Mouse (Mus musculus): Measurements from ENCODE around the gene Slc9a3r2. TPM values are rescaled to one million over a fixed set of nuclear protein-coding genes. Genes with fewer than 3 reads are reported as not detected.

Slc9a3r2 gene
- polyA plus RNA-seq, 1 experiment = 0.04 TPM

GRCm38 (mm10) chr17:24635024-24635423, 15.1 kb downstream of the Slc9a3r2 start:
- Histone ChIP-seq H3K4me1 (ENCODE audit: control insufficient read depth) (peaks cover 44% of the 10 kb centered on the region), H3K27me3 (ENCODE audit: control insufficient read depth) (no peaks in the 10 kb centered on the region), H3K4me3 (replicated peaks) (no peak overlapping the region), H3K9me3 (ENCODE audit: control insufficient read depth, low read length) (no peaks in the 10 kb centered on the region), H3K36me3 (ENCODE audit: control insufficient read depth) (peaks cover 7% of the 10 kb centered on the region)
- no peak for TF ChIP-seq GATA1 (IDR thresholded peaks at IDR 0.05; ENCODE audit: low read length)
- no peak for TF ChIP-seq TAL1 (IDR thresholded peaks at IDR 0.05; ENCODE audit: low read length)

GRCm38 (mm10) chr17:24633831-24634230, 16.3 kb downstream of the Slc9a3r2 start:
- Histone ChIP-seq H3K27me3 (ENCODE audit: control insufficient read depth) (no peaks in the 10 kb centered on the region), H3K4me1 (ENCODE audit: control insufficient read depth) (peaks cover 49% of the 10 kb centered on the region), H3K4me3 (replicated peaks) (no peak overlapping the region), H3K36me3 (ENCODE audit: control insufficient read depth) (peaks cover 19% of the 10 kb centered on the region), H3K9me3 (ENCODE audit: control insufficient read depth, low read length) (no peaks in the 10 kb centered on the region)
- TF ChIP-seq GATA1 (IDR thresholded peaks at IDR 0.05; ENCODE audit: low read length) (no peak), TAL1 (IDR thresholded peaks at IDR 0.05; ENCODE audit: low read length) (no peak)

GRCm38 (mm10) chr17:24632813-24633449, 17.2 kb downstream of the Slc9a3r2 start:
- H3K4me1 ChIP-seq (ENCODE audit: control insufficient read depth) = peaks cover 55% of the 10 kb centered on the region
- H3K27me3 ChIP-seq (ENCODE audit: control insufficient read depth) = no peaks in the 10 kb centered on the region
- peaks cover 27% of the 10 kb centered on the region for H3K36me3 ChIP-seq (ENCODE audit: control insufficient read depth)
- H3K9me3 ChIP-seq (ENCODE audit: control insufficient read depth, low read length) = no peaks in the 10 kb centered on the region
- H3K4me3 ChIP-seq (replicated peaks) = peak overlapping the region; percentile 80
- TF ChIP-seq TAL1 (IDR thresholded peaks at IDR 0.05; ENCODE audit: low read length) = no peak
- no peak for TF ChIP-seq GATA1 (IDR thresholded peaks at IDR 0.05; ENCODE audit: low read length)

- peaks cover 31% of the 10 kb centered on the region for H3K36me3 ChIP-seq (ENCODE audit: control insufficient read depth)
- no peak for TF ChIP-seq TAL1 (IDR thresholded peaks at IDR 0.05; ENCODE audit: low read length)
- no peaks in the 10 kb centered on the region for H3K27me3 ChIP-seq (ENCODE audit: control insufficient read depth)
- H3K4me3 ChIP-seq (replicated peaks) = peak within 1 kb of the TSS; percentile 80
- H3K4me1 ChIP-seq (ENCODE audit: control insufficient read depth) = peaks cover 53% of the 10 kb centered on the region
- H3K9me3 ChIP-seq (ENCODE audit: control insufficient read depth, low read length) = no peaks in the 10 kb centered on the region
Measured at GRCm38 (mm10) chr17:24632167-24632812, 17.8 kb downstream of the Slc9a3r2 start, which contains the start of the genes Tsc2 and Nthl1. Gene Tsc2 (minus strand): TSS chr17:24632630. Gene Nthl1 (plus strand): TSS chr17:24632680.

- Histone ChIP-seq H3K4me1 (ENCODE audit: control insufficient read depth) (peaks cover 39% of the 10 kb centered on the region), H3K4me3 (replicated peaks) (no peak overlapping the region), H3K9me3 (ENCODE audit: control insufficient read depth, low read length) (no peaks in the 10 kb centered on the region), H3K27me3 (ENCODE audit: control insufficient read depth) (no peaks in the 10 kb centered on the region), H3K36me3 (ENCODE audit: control insufficient read depth) (peaks cover 51% of the 10 kb centered on the region)
- TF ChIP-seq GATA1 (IDR thresholded peaks at IDR 0.05; ENCODE audit: low read length) (no peak), TAL1 (IDR thresholded peaks at IDR 0.05; ENCODE audit: low read length) (no peak)
Measured at GRCm38 (mm10) chr17:24630072-24630471, 20.1 kb downstream of the Slc9a3r2 start.

- peak; percentile 74; the same call in 1 of the 2 replicates for TF ChIP-seq GATA1 (IDR thresholded peaks at IDR 0.05; ENCODE audit: low read length)
- TF ChIP-seq TAL1 (IDR thresholded peaks at IDR 0.05; ENCODE audit: low read length) = no peak
- no peaks in the 10 kb centered on the region for H3K27me3 ChIP-seq (ENCODE audit: control insufficient read depth)
- no peaks in the 10 kb centered on the region for H3K9me3 ChIP-seq (ENCODE audit: control insufficient read depth, low read length)
- peaks cover 33% of the 10 kb centered on the region for H3K4me1 ChIP-seq (ENCODE audit: control insufficient read depth)
- H3K4me3 ChIP-seq (replicated peaks) = no peak overlapping the region
- H3K36me3 ChIP-seq (ENCODE audit: control insufficient read depth) = peaks cover 63% of the 10 kb centered on the region
Measured at GRCm38 (mm10) chr17:24628646-24629045, 21.5 kb downstream of the Slc9a3r2 start.

- H3K27me3 ChIP-seq (ENCODE audit: control insufficient read depth) = no peaks in the 10 kb centered on the region
- peaks cover 11% of the 10 kb centered on the region for H3K4me1 ChIP-seq (ENCODE audit: control insufficient read depth)
- H3K9me3 ChIP-seq (ENCODE audit: control insufficient read depth, low read length) = no peaks in the 10 kb centered on the region
- H3K36me3 ChIP-seq (ENCODE audit: control insufficient read depth) = peaks cover 92% of the 10 kb centered on the region
- no peak overlapping the region for H3K4me3 ChIP-seq (replicated peaks)
- TF ChIP-seq GATA1 (IDR thresholded peaks at IDR 0.05; ENCODE audit: low read length) (no peak), TAL1 (IDR thresholded peaks at IDR 0.05; ENCODE audit: low read length) (no peak)
Measured at GRCm38 (mm10) chr17:24625472-24625871, 24.7 kb downstream of the Slc9a3r2 start.

GRCm38 (mm10) chr17:24617561-24618194, 32.4 kb downstream of the Slc9a3r2 start:
- Histone ChIP-seq H3K4me1 (ENCODE audit: control insufficient read depth) (peaks cover 38% of the 10 kb centered on the region), H3K9me3 (ENCODE audit: control insufficient read depth, low read length) (no peaks in the 10 kb centered on the region), H3K36me3 (ENCODE audit: control insufficient read depth) (peaks cover 93% of the 10 kb centered on the region), H3K4me3 (replicated peaks) (peak overlapping the region; percentile 37), H3K27me3 (ENCODE audit: control insufficient read depth) (no peaks in the 10 kb centered on the region)
- no peak for TF ChIP-seq GATA1 (IDR thresholded peaks at IDR 0.05; ENCODE audit: low read length)
- TF ChIP-seq TAL1 (IDR thresholded peaks at IDR 0.05; ENCODE audit: low read length) = no peak

GRCm38 (mm10) chr17:24610711-24611110, 39.4 kb downstream of the Slc9a3r2 start:
- TF ChIP-seq GATA1 (IDR thresholded peaks at IDR 0.05; ENCODE audit: low read length) = no peak
- TF ChIP-seq TAL1 (IDR thresholded peaks at IDR 0.05; ENCODE audit: low read length) = no peak
- Histone ChIP-seq H3K9me3 (ENCODE audit: control insufficient read depth, low read length) (no peaks in the 10 kb centered on the region), H3K4me3 (replicated peaks) (no peak overlapping the region), H3K27me3 (ENCODE audit: control insufficient read depth) (no peaks in the 10 kb centered on the region), H3K4me1 (ENCODE audit: control insufficient read depth) (peaks cover 9% of the 10 kb centered on the region; the same call in 1 of the 2 replicates), H3K36me3 (ENCODE audit: control insufficient read depth) (peaks cover 79% of the 10 kb centered on the region)
